Mouse (Mus musculus) CH12.LX (cell line): Measurements from ENCODE around the gene Acoxl. TPM values are rescaled to one million over a fixed set of nuclear protein-coding genes. Genes with fewer than 3 reads are reported as not detected.

Experiments used
- DNase-seq: peaks from one replicate; pipeline ENCODE4 v3.0.0-alpha.2; 2013; ENCODE audit errors: extremely low read depth
- H3K27ac ChIP-seq: 2 replicates; pipeline ENCODE4 v1.5.1; 2012; ENCODE audit warnings: low read depth, mild to moderate bottlenecking, control low read depth, moderate library complexity; ENCODE audit not compliant: insufficient read depth
- H3K27me3 ChIP-seq: replicated peaks from 2 replicates; pipeline ENCODE3; 2012; ENCODE audit warnings: inconsistent platforms
- H3K36me3 ChIP-seq, 2 experiments: replicated peaks in 1 of 2; 2 replicates each; pipeline versions ENCODE3 to v1.6.1; 2012; ENCODE audit warnings: inconsistent platforms in 1 of 2, low read length in 1 of 2, mild to moderate bottlenecking in 1 of 2, mixed read lengths in 1 of 2, moderate library complexity in 1 of 2; ENCODE audit not compliant: control insufficient read depth in 1 of 2, insufficient read depth in 1 of 2
- H3K4me1 ChIP-seq, 2 experiments: 2 replicates each; pipeline ENCODE4 v1.6.1; 2012; ENCODE audit warnings: inconsistent platforms in 1 of 2, moderate library complexity in 1 of 2; ENCODE audit not compliant: insufficient read depth in 2 of 2, control insufficient read depth in 1 of 2
- H3K4me2 ChIP-seq: 2 replicates; pipeline ENCODE4 v1.6.1; 2012; ENCODE audit warnings: low read depth, mild to moderate bottlenecking, control low read depth; ENCODE audit not compliant: poor library complexity, insufficient read depth, severe bottlenecking
- H3K4me3 ChIP-seq, 3 experiments: fragments of 150-350 bp in 1 of 3; sonication (generic) in 1 of 3; replicated peaks in 1 of 3; 2 replicates each; pipeline versions ENCODE3 to v1.5.1; 2011 to 2012; ENCODE audit warnings: low read depth in 2 of 3, low read length in 2 of 3, mild to moderate bottlenecking in 2 of 3, moderate library complexity in 2 of 3, control low read depth in 1 of 3, improper control_type of control experiment in 1 of 3, inconsistent platforms in 1 of 3, mixed read lengths in 1 of 3; ENCODE audit not compliant: poor library complexity in 1 of 3
- H3K79me2 ChIP-seq: replicated peaks from 2 replicates; pipeline ENCODE4 v1.6.1; 2012; ENCODE audit warnings: mild to moderate bottlenecking, moderate library complexity; ENCODE audit not compliant: control insufficient read depth, poor library complexity, insufficient read depth, severe bottlenecking; ENCODE audit errors: extremely low read depth
- H3K9ac ChIP-seq: 2 replicates; pipeline ENCODE4 v1.6.1; 2012; ENCODE audit warnings: low read depth, mild to moderate bottlenecking, control low read depth, moderate library complexity; ENCODE audit not compliant: insufficient read depth
- H3K9me3 ChIP-seq: replicated peaks from 2 replicates; pipeline ENCODE3; 2012; ENCODE audit warnings: low read length, inconsistent platforms, mixed read lengths
- BHLHE40 ChIP-seq: IDR thresholded peaks from 2 replicates; pipeline ENCODE4 v1.6.1; 2011; ENCODE audit warnings: mild to moderate bottlenecking, low read depth, low read length, improper control_type of control experiment
- CHD1 ChIP-seq: IDR thresholded peaks from 2 replicates; pipeline ENCODE4 v1.6.1; 2012; ENCODE audit warnings: low read depth, low read length, improper control_type of control experiment, inconsistent platforms
- CHD2 ChIP-seq: IDR thresholded peaks from 2 replicates; pipeline ENCODE4 v1.6.1; 2011; ENCODE audit warnings: low read length, improper control_type of control experiment
- CTCF ChIP-seq, 2 experiments: IDR thresholded peaks in 1 of 2; conservative IDR thresholded peaks in 1 of 2; 2 replicates each; pipeline ENCODE4 v1.5.1; 2011 to 2012; ENCODE audit warnings: low read depth in 2 of 2, low read length in 2 of 2, improper control_type of control experiment in 1 of 2, inconsistent platforms in 1 of 2, mild to moderate bottlenecking in 1 of 2, moderate library complexity in 1 of 2
- E2F4 ChIP-seq: IDR thresholded peaks from 2 replicates; pipeline ENCODE4 v1.6.1; 2011; ENCODE audit warnings: low read depth, low read length, improper control_type of control experiment; ENCODE audit not compliant: insufficient replicate concordance
- ELF1 ChIP-seq: IDR thresholded peaks from 2 replicates; pipeline ENCODE4 v1.6.1; 2014; ENCODE audit warnings: low read depth, mild to moderate bottlenecking, inconsistent platforms, low read length, improper control_type of control experiment
- EP300 ChIP-seq: IDR thresholded peaks from 2 replicates; pipeline ENCODE4 v1.6.1; 2011; ENCODE audit warnings: low read length, improper control_type of control experiment
- GABPA ChIP-seq: IDR thresholded peaks from 2 replicates; pipeline ENCODE4 v1.6.1; 2012; ENCODE audit warnings: low read depth, low read length, improper control_type of control experiment, inconsistent platforms; ENCODE audit not compliant: insufficient replicate concordance
- JUN ChIP-seq: IDR thresholded peaks from 2 replicates; pipeline ENCODE4 v1.6.1; 2011; ENCODE audit warnings: low read depth, mild to moderate bottlenecking, low read length, improper control_type of control experiment, moderate library complexity; ENCODE audit not compliant: insufficient read depth
- MAX ChIP-seq: IDR thresholded peaks from 2 replicates; pipeline ENCODE4 v1.6.1; 2011; ENCODE audit warnings: low read length, improper control_type of control experiment
- MEF2A ChIP-seq: IDR thresholded peaks from 2 replicates; pipeline ENCODE4 v1.6.1; 2014; ENCODE audit warnings: low read depth, mild to moderate bottlenecking, inconsistent platforms, low read length, improper control_type of control experiment, borderline replicate concordance
- MXI1 ChIP-seq: IDR thresholded peaks from 2 replicates; pipeline ENCODE4 v1.6.1; 2011; ENCODE audit warnings: mild to moderate bottlenecking, low read depth, low read length, improper control_type of control experiment
- MYC ChIP-seq: IDR thresholded peaks from 2 replicates; pipeline ENCODE4 v1.6.1; 2011; ENCODE audit warnings: low read depth, mild to moderate bottlenecking, improper control_type of control experiment, low read length
- NELFE ChIP-seq: IDR thresholded peaks from 2 replicates; pipeline ENCODE4 v1.6.1; 2011; ENCODE audit warnings: low read depth, low read length, improper control_type of control experiment
- PAX5 ChIP-seq: IDR thresholded peaks from 2 replicates; pipeline ENCODE4 v1.6.1; 2012; ENCODE audit warnings: low read length, inconsistent platforms, mixed read lengths
- POLR2A ChIP-seq: IDR thresholded peaks from 2 replicates; pipeline ENCODE4 v1.6.1; 2011; ENCODE audit warnings: low read depth, mild to moderate bottlenecking, improper control_type of control experiment, low read length
- POLR2AphosphoS2 ChIP-seq: IDR thresholded peaks from 2 replicates; pipeline ENCODE4 v1.6.1; 2011; ENCODE audit warnings: low read depth, low read length, improper control_type of control experiment
- RAD21 ChIP-seq: IDR thresholded peaks from 2 replicates; pipeline ENCODE4 v1.6.1; 2011; ENCODE audit warnings: low read depth, mild to moderate bottlenecking, low read length, improper control_type of control experiment, moderate library complexity
- SIN3A ChIP-seq: IDR thresholded peaks from 2 replicates; pipeline ENCODE4 v1.6.1; 2012; ENCODE audit warnings: low read length, improper control_type of control experiment, inconsistent platforms
- TBP ChIP-seq: conservative IDR thresholded peaks from 2 replicates; pipeline ENCODE4 v1.6.1; 2011; ENCODE audit warnings: low read depth, low read length, improper control_type of control experiment
- TCF12 ChIP-seq: IDR thresholded peaks from 2 replicates; pipeline ENCODE4 v1.6.1; 2014; ENCODE audit warnings: low read depth, mild to moderate bottlenecking, inconsistent platforms, low read length, improper control_type of control experiment
- UBTF ChIP-seq: IDR thresholded peaks from 2 replicates; pipeline ENCODE4 v1.6.1; 2012; ENCODE audit warnings: low read depth, mild to moderate bottlenecking, inconsistent platforms, low read length, improper control_type of control experiment, moderate library complexity
- USF1 ChIP-seq: IDR thresholded peaks from 2 replicates; pipeline ENCODE4 v1.6.1; 2014; ENCODE audit warnings: low read depth, mild to moderate bottlenecking, inconsistent platforms, low read length, improper control_type of control experiment
- USF2 ChIP-seq: conservative IDR thresholded peaks from 2 replicates; pipeline ENCODE4 v1.6.1; 2011; ENCODE audit warnings: low read depth, low read length, improper control_type of control experiment
- ZC3H11A ChIP-seq: IDR thresholded peaks from 2 replicates; pipeline ENCODE4 v1.6.1; 2012; ENCODE audit warnings: low read depth, mild to moderate bottlenecking, inconsistent platforms, low read length, improper control_type of control experiment
- ZKSCAN1 ChIP-seq: IDR thresholded peaks from 2 replicates; pipeline ENCODE4 v1.6.1; 2012; ENCODE audit warnings: low read depth, inconsistent platforms, low read length, improper control_type of control experiment, borderline replicate concordance
- ZMIZ1 ChIP-seq: IDR thresholded peaks from 2 replicates; pipeline ENCODE4 v1.6.1; 2012; ENCODE audit warnings: low read depth, mild to moderate bottlenecking, inconsistent platforms, low read length, improper control_type of control experiment
- ZNF384 ChIP-seq: IDR thresholded peaks from 2 replicates; pipeline ENCODE4 v1.6.1; 2012; ENCODE audit warnings: low read depth, low read length, improper control_type of control experiment, inconsistent platforms
- dilution Hi-C: fragments of 300-500 bp; cut with MboI; formaldehyde crosslinking; loops from 2 replicates; pipeline ENCODE4 v1.14.3; 2020; ENCODE audit warnings: low sequenced_read_pairs; ENCODE audit not compliant: extremely low pct_unique_long_range_greater_than_20kb, extremely low pct_ligation_motif_present
- in situ Hi-C: fragments of 300-500 bp; cut with MboI; formaldehyde crosslinking; loops from 3 replicates; pipeline ENCODE4 v1.14.3; 2019; ENCODE audit warnings: low sequenced_read_pairs, low pct_ligation_motif_present, low pct_unique_long_range_greater_than_20kb, mixed read lengths
- polyA plus RNA-seq: library from polyadenylated mRNA; unstranded; fragments of >175 nt; gene quantifications from 2 replicates; pipeline ENCODE4 v1.2.1, GENCODE M21; 2012; ENCODE audit warnings: low read depth; ENCODE audit not compliant: insufficient read length
- total RNA-seq, 2 experiments: library from RNA; depleted of rRNA; stranded (reverse); fragments of 300-350 nt in 1 of 2; fragments of >200 nt in 1 of 2; gene quantifications; 2 replicates each; pipeline ENCODE4 v1.2.3; 2012 to 2014

The Acoxl gene
- total and polyA plus RNA-seq, 3 experiments = 0.25 to 0.43 TPM; not detected in 1

GRCm38 (mm10) chr2:128091431-128092369 is 253.0 kb downstream of the Acoxl start (continued):
- TF ChIP-seq CHD2 = peak; percentile 68

GRCm38 (mm10) chr2:128092451-128092850 is 253.8 kb downstream of the Acoxl start:
- Histone ChIP-seq H3K36me3 (no peaks in the 10 kb centered on the region), H3K4me3 (no peak overlapping the region), H3K9me3 (peaks cover 10% of the 10 kb centered on the region), H3K4me1 (peaks cover 45 to 73% of the 10 kb centered on the region in 2 experiments), H3K4me2 (peak overlapping the region; percentile 46), H3K27ac (peak overlapping the region; percentile 73), H3K79me2 (no peaks in the 10 kb centered on the region), H3K27me3 (no peaks in the 10 kb centered on the region), H3K9ac (no peak overlapping the region)
- TF ChIP-seq GABPA (no peak), MAX (0 out of 2 replicates have a peak, but pooled peaks have one; percentile 19), ELF1 (0 out of 2 replicates have a peak, but pooled peaks have one; percentile 5)
- dilution Hi-C loops = no loop called here
- DNase-seq = no peak
- in situ Hi-C loops = loop anchor here (25.0 kb wide), 1 partner anchor 205 kb away; no protein-coding TSS in a partner anchor

- Histone ChIP-seq H3K9ac (no peak overlapping the region), H3K36me3 (no peaks in the 10 kb centered on the region), H3K4me1 (peaks cover 40 to 80% of the 10 kb centered on the region in 2 experiments), H3K27me3 (no peaks in the 10 kb centered on the region), H3K4me2 (peak overlapping the region; percentile 16), H3K79me2 (no peaks in the 10 kb centered on the region), H3K9me3 (peaks cover 2% of the 10 kb centered on the region), H3K27ac (peak overlapping the region; percentile 11; the same call in 1 of the 2 replicates), H3K4me3 (no peak overlapping the region)
- peak; percentile 55 for DNase-seq
- dilution Hi-C loops = no loop called here
- in situ Hi-C loops = loop anchor here (25.0 kb wide), 1 partner anchor 207 kb away; no protein-coding TSS in a partner anchor
- TF ChIP-seq CHD2 = no peak
- TF ChIP-seq CHD1 = 0 out of 2 replicates have a peak, but pooled peaks have one; percentile 43
- no peak for TF ChIP-seq ELF1
- TF ChIP-seq USF2 = no peak
- TF ChIP-seq E2F4 = no peak
- no peak for TF ChIP-seq POLR2A
- TF ChIP-seq UBTF = no peak
- no peak; the same call in 1 of the 2 replicates for TF ChIP-seq RAD21
- TF ChIP-seq EP300 = no peak; the same call in 1 of the 2 replicates
- no peak for TF ChIP-seq ZKSCAN1
- TF ChIP-seq MYC = peak; percentile 25; the same call in 1 of the 2 replicates
- TF ChIP-seq BHLHE40 = peak; percentile 59; the same call in 1 of the 2 replicates
- no peak for TF ChIP-seq PAX5
- TF ChIP-seq CTCF (conservative IDR thresholded peaks at IDR 0.05 in 1 of 2, IDR thresholded peaks at IDR 0.05 in 1 of 2; ENCODE audit: low read depth in 2 of 2, low read length in 2 of 2) = 0 out of 4 replicates have a peak, but pooled peaks of 1 of the 2 experiments have one; percentile 12
- TF ChIP-seq MXI1 = 0 out of 2 replicates have a peak, but pooled peaks have one; percentile 41
- no peak for TF ChIP-seq TBP
- TF ChIP-seq USF1 = no peak
- TF ChIP-seq ZC3H11A = no peak
- no peak for TF ChIP-seq GABPA
- no peak for TF ChIP-seq TCF12
- TF ChIP-seq ZMIZ1 = no peak
- no peak for TF ChIP-seq ZNF384
- no peak for TF ChIP-seq NELFE
- TF ChIP-seq SIN3A = no peak
- TF ChIP-seq MEF2A = no peak
- TF ChIP-seq POLR2AphosphoS2 = no peak
- no peak for TF ChIP-seq JUN
These were observed 255.5 kb downstream of the Acoxl start for GRCm38 (mm10) chr2:128094196-128094595.
